Mouse (Mus musculus) intestine, embryonic 14.5 days (tissue): Measurements from ENCODE around the gene Sardh. TPM values are rescaled to one million over a fixed set of nuclear protein-coding genes. Genes with fewer than 3 reads are reported as not detected.

ENCODE experiments used
- ATAC-seq: fragments of 200-750 bp; cut with Nextera tagmentation; replicated peaks from 2 replicates; pipeline ENCODE4 v1.8.0; 2017; ENCODE audit warnings: low read depth, moderate number of reproducible peaks, moderate TSS enrichment, moderate library complexity; ENCODE audit not compliant: low FRiP score, low TSS enrichment
- DNase-seq: peaks from one replicate; pipeline ENCODE4 v3.0.0-alpha.2; 2018; ENCODE audit warnings: low spot score
- H3K27ac ChIP-seq: fragments of 300-500 bp; sonication (generic); 2 replicates; pipeline ENCODE4 v1.5.1; 2014; ENCODE audit warnings: low read depth, mild to moderate bottlenecking, control low read depth
- H3K27me3 ChIP-seq: fragments of 300-500 bp; sonication (generic); replicated peaks from 2 replicates; pipeline ENCODE4 v1.6.1; 2014; ENCODE audit warnings: low read length, control low read depth; ENCODE audit not compliant: control insufficient read depth, insufficient read depth
- H3K36me3 ChIP-seq: fragments of 300-500 bp; sonication (generic); 2 replicates; pipeline ENCODE4 v1.6.1; 2014; ENCODE audit warnings: low read length, control low read depth; ENCODE audit not compliant: control insufficient read depth, insufficient read depth
- H3K4me1 ChIP-seq: fragments of 300-500 bp; sonication (generic); replicated peaks from 2 replicates; pipeline ENCODE4 v1.6.1; 2014; ENCODE audit warnings: low read length, control low read depth, mixed read lengths; ENCODE audit not compliant: control insufficient read depth, insufficient read depth
- H3K4me2 ChIP-seq: fragments of 300-500 bp; sonication (generic); 2 replicates; pipeline ENCODE4 v1.6.1; 2014; ENCODE audit warnings: low read length
- H3K4me3 ChIP-seq: fragments of 300-500 bp; sonication (generic); 2 replicates; pipeline ENCODE4 v1.5.1; 2014; ENCODE audit warnings: low read depth, low read length, control low read depth, mixed read lengths
- H3K9ac ChIP-seq: fragments of 300-500 bp; sonication (generic); 2 replicates; pipeline ENCODE4 v1.6.1; 2014; ENCODE audit warnings: mild to moderate bottlenecking, low read length
- H3K9me3 ChIP-seq: fragments of 300-500 bp; sonication (generic); 2 replicates; pipeline ENCODE4 v1.6.1; 2016; ENCODE audit warnings: low read length, control low read depth; ENCODE audit not compliant: control insufficient read depth
- WGBS: fragments of 180-500 bp; shearing (Covaris S2); extraction: QIAGEN DNeasy Blood & Tissue Kit; methylation state at CpG from one replicate; pipeline ENCODE4 v1.1.7; 2014; 5-methylcytosine and 5-hydroxymethylcytosine counted together
- polyA plus RNA-seq: library from polyadenylated mRNA; unstranded; fragments of >200 nt; fragmentation: Nextera tagmentation; extraction: Ambion mirVana; gene quantifications from 2 replicates; pipeline ENCODE4 v1.2.1, GENCODE M21; 2014

Sardh gene
- polyA plus RNA-seq, 1 experiment from 2014 or later, result 13.1 TPM

DNA sequence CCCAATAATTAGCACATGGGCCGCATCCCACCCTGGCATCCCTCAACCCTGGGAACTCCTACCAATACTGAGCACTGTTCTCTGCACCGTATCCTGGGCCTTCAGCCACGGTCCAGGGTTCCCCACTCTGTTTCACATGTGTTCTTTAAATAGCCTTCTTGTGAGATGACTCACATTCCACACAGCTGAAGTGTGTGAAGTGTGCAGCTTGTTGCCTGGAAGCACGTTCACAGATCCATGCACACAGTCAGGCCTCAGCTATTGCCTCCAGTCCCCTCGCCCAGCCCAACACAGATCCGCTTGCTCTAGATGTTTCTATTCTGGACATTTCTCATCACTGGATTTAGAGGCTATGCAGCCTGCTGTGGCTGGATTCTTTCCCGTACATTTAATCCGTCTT lies 69.0 kb downstream of the Sardh start:
- H3K4me1 ChIP-seq, result 0 out of 2 replicates have a peak, but pooled peaks cover 3% of the 10 kb centered on the region
- ATAC-seq (no peak), DNase-seq (no peak)
- H3K9ac ChIP-seq, result no peak overlapping the region
- H3K27me3 ChIP-seq, result no peaks in the 10 kb centered on the region
- H3K9me3 ChIP-seq, result no peaks in the 10 kb centered on the region
- 64% methylated on average over 8 of the region's 8 CpGs for WGBS
- H3K4me2 ChIP-seq, result no peak overlapping the region
- no peak overlapping the region for H3K4me3 ChIP-seq
- no peak overlapping the region for H3K27ac ChIP-seq
- no peaks in the 10 kb centered on the region for H3K36me3 ChIP-seq

DNA sequence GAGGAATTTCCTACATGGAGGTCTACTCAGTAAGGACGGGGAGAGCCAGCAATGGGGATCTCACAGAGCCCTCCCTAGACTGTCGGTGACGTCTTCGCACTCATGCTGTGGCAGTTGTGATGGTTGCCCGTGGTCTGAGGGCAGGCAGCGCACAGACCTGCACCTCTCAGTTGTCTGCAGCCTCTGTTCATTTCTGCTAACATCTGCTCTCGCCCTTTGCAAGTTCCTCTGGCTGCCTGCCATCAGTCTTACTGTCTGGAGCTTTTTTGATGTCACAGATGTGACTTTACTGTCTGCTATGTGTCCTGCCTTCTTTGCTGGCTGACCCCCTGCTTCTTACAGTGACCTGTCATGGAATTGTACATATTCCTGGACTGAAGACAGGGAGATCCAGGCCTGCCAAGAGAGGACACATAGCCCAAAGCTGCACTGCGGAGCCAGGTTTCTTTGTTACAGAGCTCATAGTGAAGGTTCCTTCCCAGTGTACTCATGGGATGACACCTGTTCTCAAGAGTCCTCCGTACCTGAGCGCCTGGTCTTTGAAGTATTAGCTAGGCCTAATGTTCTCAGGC lies 72.4 kb downstream of the Sardh start:
- H3K9ac ChIP-seq, result no peak overlapping the region
- no peak for DNase-seq
- no peak for ATAC-seq
- H3K36me3 ChIP-seq, result no peaks in the 10 kb centered on the region
- H3K27ac ChIP-seq, result no peak overlapping the region
- H3K9me3 ChIP-seq, result no peaks in the 10 kb centered on the region
- WGBS, result 69% methylated on average over 10 of the region's 10 CpGs
- no peaks in the 10 kb centered on the region for H3K4me1 ChIP-seq
- no peaks in the 10 kb centered on the region for H3K27me3 ChIP-seq
- no peak overlapping the region for H3K4me3 ChIP-seq
- H3K4me2 ChIP-seq, result no peak overlapping the region

DNA sequence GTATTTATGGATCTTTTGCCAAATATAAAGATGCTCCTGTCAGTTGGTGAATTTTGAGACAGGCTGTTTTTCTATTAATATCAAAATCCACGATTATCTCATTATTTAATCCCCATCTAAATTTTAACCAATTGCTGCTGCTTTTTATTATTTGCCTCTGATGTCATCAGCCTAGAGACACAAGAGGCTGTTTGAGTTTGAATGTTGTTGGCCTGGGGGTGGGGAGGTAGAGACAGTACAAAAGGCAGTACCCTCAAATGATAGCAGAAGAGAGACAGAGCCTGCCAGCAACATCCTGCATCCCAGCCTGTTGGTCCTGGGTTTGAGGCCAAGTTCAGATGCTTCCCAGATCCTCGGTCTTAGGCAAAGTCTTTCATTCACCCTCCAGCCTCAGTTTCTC lies 73.9 kb downstream of the Sardh start:
- WGBS, result 81% methylated on average over 2 of the region's 2 CpGs
- no peaks in the 10 kb centered on the region for H3K27me3 ChIP-seq
- DNase-seq, result no peak
- no peak for ATAC-seq
- no peak overlapping the region for H3K4me3 ChIP-seq
- no peak overlapping the region for H3K9ac ChIP-seq
- H3K9me3 ChIP-seq, result no peaks in the 10 kb centered on the region
- H3K4me1 ChIP-seq, result no peaks in the 10 kb centered on the region
- no peaks in the 10 kb centered on the region for H3K36me3 ChIP-seq
- no peak overlapping the region for H3K27ac ChIP-seq
- H3K4me2 ChIP-seq, result no peak overlapping the region

DNA sequence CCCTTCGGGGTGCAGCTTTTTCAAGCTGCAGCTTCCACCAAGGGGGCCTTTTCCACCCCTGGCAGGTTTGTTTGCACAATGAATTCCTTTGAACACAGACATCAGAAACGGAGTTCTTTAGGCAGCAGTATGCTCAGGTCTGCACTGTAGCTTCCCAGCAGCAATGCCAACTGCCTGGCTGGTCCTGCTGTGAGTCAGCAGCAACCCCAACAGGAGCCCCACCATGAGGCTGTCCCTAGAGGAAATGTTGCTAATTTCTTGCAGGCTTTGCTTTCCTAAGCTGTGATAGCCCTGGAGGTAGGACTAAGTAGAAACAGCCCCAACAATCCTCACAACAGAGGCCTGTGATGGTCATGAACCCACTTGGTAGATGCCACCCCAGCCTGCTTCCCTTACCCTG lies 81.1 kb downstream of the Sardh start:
- ATAC-seq (no peak), DNase-seq (no peak)
- H3K27ac ChIP-seq, result no peak overlapping the region
- H3K9me3 ChIP-seq, result no peaks in the 10 kb centered on the region
- H3K36me3 ChIP-seq, result no peaks in the 10 kb centered on the region
- WGBS, result 4% methylated on average over 2 of the region's 2 CpGs
- no peak overlapping the region for H3K4me2 ChIP-seq
- no peak overlapping the region for H3K9ac ChIP-seq
- H3K27me3 ChIP-seq, result no peaks in the 10 kb centered on the region
- H3K4me3 ChIP-seq, result no peak overlapping the region
- peaks cover 7% of the 10 kb centered on the region; the same call in 1 of the 2 replicates for H3K4me1 ChIP-seq

DNA sequence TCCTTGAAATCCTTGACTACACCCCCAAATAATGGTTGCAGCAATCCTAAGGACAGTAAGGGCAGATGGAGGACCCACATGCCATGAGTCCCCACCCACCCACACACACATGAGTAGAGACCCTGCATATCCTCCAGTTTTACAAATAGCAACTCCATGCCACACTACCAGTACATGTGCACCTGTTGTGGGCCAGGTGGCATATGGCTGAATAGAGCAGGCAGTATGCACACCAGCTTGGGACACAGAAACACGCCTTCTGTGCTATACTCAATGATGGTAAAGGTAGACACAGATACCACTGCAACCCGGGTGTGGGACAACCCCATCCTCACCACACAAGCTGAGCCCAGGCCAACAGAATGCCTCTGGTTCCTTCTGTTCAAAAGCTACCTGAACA lies 82.1 kb downstream of the Sardh start:
- Histone ChIP-seq H3K4me3 (no peak overlapping the region), H3K4me1 (peaks cover 7% of the 10 kb centered on the region; the same call in 1 of the 2 replicates), H3K27ac (no peak overlapping the region), H3K4me2 (no peak overlapping the region), H3K9me3 (no peaks in the 10 kb centered on the region), H3K27me3 (no peaks in the 10 kb centered on the region), H3K36me3 (no peaks in the 10 kb centered on the region), H3K9ac (no peak overlapping the region)
- no peak for ATAC-seq
- DNase-seq, result no peak
- 89% methylated on average over 2 of the region's 2 CpGs for WGBS

DNA sequence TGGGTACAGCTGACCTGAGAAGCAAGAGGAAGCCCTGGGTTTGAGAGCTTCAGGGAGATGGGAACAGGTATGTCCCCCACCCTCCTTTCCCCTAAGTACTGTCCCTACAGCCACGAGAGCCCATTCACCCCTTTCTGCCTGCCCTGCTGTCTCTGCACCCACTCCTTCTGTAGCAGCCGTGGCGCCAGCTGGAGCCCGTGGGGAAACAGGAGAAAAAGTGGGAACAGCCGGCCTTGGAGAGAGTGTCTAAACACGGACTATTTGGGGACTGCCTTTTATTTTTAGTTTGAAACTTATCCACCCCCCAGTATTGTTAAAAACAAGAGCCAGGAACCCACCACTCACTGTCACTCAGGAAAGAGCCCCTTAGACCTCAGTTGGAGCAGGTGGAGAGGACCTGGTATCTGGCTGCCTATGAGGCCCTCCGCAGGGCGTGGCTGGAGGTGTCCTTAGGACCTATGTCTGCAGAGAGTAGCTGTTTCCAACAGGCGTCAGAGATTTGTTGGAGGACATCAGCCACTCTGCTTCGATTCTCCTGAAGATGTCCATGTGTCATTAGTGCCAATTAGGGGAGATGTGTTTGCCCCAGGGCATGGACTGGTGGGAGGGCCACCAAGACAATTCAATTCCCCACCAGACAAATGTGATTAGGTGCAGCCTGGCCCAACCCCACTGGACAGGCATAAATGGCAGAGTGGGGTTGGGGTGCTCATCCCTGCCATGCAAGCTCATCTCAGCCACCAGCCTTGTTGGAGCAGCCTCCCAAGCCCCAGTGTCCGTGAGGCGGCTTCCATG lies 83.1 kb downstream of the Sardh start, which contains the start of gene Dbh:
Gene Dbh, plus strand, starts transcription at position 438 of the 795 bp plus-strand sequence.
- peaks cover 7% of the 10 kb centered on the region; the same call in 1 of the 2 replicates for H3K4me1 ChIP-seq
- no peak for DNase-seq
- H3K27me3 ChIP-seq, result no peaks in the 10 kb centered on the region
- ATAC-seq, result no peak
- no peaks in the 10 kb centered on the region for H3K36me3 ChIP-seq
- H3K9me3 ChIP-seq, result no peaks in the 10 kb centered on the region
- 75% methylated on average over 12 of the region's 12 CpGs for WGBS
- no peak within 1 kb of the TSS for H3K4me3 ChIP-seq
- no peak within 1 kb of the TSS for H3K9ac ChIP-seq
- no peak within 1 kb of the TSS for H3K4me2 ChIP-seq
- no peak within 1 kb of the TSS for H3K27ac ChIP-seq

DNA sequence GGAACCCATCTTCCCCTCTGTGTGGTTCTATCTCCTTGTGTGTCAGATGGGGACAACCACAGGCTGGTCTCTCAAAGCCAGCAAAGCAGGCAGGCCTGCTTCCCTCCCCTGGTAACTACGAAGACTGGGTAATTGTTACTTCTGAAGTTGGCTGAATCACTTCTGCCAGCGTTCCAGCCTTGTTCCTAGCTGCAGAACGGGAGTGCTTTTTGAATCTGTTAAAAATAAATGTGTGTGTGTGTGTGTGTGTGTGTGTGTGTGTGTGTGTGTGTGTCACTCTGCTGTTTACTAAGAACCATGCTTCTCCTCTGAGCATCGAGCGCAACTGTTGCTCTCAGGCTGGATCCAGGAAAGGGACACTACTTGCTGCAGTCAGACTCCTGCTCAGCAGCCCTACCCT lies 84.3 kb downstream of the Sardh start:
- Histone ChIP-seq H3K4me1 (peaks cover 7% of the 10 kb centered on the region; the same call in 1 of the 2 replicates), H3K27ac (no peak overlapping the region), H3K9ac (no peak overlapping the region), H3K4me2 (no peak overlapping the region), H3K4me3 (no peak overlapping the region), H3K27me3 (no peaks in the 10 kb centered on the region), H3K9me3 (no peaks in the 10 kb centered on the region), H3K36me3 (no peaks in the 10 kb centered on the region)
- no peak for ATAC-seq
- 68% methylated on average over 5 of the region's 5 CpGs for WGBS
- no peak for DNase-seq

DNA sequence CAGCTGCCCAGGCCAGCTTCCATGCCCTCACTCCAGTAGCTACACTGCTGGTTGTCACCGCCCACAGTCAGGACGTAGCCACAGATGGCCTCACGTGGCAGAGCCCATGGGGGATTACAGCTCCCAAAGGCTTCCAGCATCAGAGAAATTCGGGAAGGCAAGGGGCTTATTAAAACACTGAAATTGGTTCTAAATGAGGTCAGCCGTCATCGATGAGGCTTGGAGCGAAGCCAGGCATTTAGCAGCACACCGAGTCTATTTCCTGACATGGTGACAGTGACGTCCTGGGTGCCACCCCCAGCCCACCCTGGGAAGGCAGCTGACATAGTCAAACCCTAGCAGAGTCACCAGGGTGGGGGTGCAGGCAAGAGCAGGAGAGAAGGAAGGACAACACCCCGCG lies 85.5 kb downstream of the Sardh start:
- no peaks in the 10 kb centered on the region for H3K9me3 ChIP-seq
- WGBS, result 72% methylated on average over 11 of the region's 11 CpGs
- ATAC-seq (no peak), DNase-seq (no peak)
- no peak overlapping the region for H3K4me2 ChIP-seq
- no peaks in the 10 kb centered on the region for H3K36me3 ChIP-seq
- H3K9ac ChIP-seq, result no peak overlapping the region
- H3K27me3 ChIP-seq, result no peaks in the 10 kb centered on the region
- peaks cover 7% of the 10 kb centered on the region; the same call in 1 of the 2 replicates for H3K4me1 ChIP-seq
- H3K27ac ChIP-seq, result no peak overlapping the region
- H3K4me3 ChIP-seq, result no peak overlapping the region

DNA sequence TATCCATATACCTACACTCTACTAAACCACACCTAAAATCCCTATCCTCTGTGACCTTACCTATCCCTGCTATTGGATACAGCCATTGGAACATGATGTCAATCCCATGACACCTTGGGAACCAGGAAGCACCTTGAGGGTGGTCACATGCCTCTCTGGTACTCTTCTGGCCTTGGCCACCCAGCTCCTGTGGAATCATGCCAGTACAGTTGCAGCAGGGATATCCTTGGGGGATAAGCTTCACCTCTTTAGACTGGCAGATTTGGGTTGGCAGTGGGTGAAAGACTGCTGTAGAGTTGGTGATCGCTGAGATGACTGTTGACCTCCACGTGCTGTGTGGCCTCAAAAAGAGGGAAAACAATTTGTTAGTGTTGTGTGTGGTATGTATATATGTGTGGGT lies 86.6 kb downstream of the Sardh start:
- no peaks in the 10 kb centered on the region for H3K4me1 ChIP-seq
- H3K4me2 ChIP-seq, result no peak overlapping the region
- no peak overlapping the region for H3K27ac ChIP-seq
- no peak for DNase-seq
- no peak overlapping the region for H3K4me3 ChIP-seq
- H3K9ac ChIP-seq, result no peak overlapping the region
- ATAC-seq, result no peak
- H3K27me3 ChIP-seq, result no peaks in the 10 kb centered on the region
- 86% methylated on average over 2 of the region's 2 CpGs for WGBS
- H3K9me3 ChIP-seq, result no peaks in the 10 kb centered on the region
- no peaks in the 10 kb centered on the region for H3K36me3 ChIP-seq
